Mouse (Mus musculus) retina, postnatal 7 days (tissue): Measurements from ENCODE around the gene C1ql2.

Experiments
- DNase-seq: peaks from one replicate; pipeline ENCODE4 v3.0.0-alpha.2; 2012; ENCODE audit warnings: low read depth, low spot score

C1ql2 gene

DNA sequence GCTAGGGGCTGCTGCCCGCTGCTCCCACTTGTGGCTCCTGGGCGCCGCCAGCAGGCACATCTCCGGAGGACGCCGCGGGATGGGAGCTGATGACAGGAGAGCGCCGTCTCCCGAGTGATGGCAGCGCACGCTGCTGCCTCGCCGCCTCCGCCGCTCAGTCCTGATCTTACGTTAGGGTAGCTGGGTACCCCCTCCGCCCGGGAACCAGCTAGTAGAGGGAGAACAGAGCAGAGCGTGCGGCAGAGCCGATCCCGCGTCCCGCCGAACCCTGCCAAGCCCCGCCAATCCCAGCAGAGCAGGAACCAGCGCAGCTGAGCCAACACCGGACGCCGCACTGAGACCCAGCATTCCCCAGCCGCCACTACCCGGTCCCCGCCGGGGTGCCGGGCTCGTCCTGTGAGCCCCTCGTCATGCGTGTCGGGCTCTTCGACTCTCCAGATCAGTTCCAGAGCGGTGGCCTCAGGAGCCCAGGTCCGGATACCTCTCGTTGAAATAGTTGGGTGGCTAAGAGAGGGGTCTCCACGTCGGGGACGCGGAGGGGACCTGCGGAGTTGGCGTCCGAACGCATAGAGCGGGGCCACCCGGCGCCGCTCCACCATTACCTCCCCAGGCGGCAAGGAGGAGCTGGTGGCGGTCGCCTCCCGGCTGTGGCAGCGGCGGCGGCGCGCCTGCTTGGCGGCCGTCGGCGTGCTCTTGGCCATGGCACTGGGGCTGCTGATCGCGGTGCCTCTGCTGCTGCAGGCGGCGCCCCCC, at the start of gene C1ql2:
Gene C1ql2, plus strand, starts transcription at position 164 of the 753 bp plus-strand sequence.
- no peak for DNase-seq

DNA sequence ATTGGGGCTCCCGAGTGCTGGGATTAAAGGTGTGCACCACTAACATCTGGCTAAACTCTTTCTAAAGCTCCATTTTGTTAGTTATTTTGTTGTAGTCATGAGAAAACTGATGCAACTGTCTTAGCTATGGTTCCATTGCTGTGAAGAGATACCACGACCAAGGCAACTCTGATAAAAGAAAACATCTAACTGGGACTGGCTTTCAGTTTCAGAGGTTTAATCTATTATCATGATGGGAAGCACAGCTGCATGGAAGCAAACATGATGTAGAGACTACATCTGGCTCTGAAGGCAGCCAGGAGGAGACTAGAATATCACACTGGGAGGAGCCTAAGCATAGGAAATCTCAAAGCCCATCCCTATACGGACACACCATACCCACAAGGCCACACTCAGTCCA, 48.7 kb upstream of the C1ql2 start:
- no peak for DNase-seq

DNA sequence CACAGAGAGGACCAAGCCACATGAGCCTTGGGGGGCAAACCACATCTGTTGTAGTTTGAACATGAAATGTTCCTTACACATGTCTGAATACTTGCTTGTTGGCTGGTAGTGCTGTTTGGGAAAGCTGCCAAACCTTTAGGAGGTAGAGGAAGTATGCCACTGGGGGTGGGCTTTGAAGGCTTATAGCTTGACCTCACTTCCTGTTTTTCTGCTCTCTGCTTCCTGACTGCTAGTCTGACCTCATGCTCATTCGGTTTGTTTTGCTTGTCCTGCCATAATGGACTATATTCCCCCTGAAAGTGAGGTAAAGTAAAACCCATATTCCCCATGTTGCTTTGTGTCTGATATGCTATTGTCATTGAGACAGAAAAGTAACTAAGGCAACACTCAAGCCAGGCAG, 46.6 kb upstream of the C1ql2 start:
- no peak for DNase-seq

DNA sequence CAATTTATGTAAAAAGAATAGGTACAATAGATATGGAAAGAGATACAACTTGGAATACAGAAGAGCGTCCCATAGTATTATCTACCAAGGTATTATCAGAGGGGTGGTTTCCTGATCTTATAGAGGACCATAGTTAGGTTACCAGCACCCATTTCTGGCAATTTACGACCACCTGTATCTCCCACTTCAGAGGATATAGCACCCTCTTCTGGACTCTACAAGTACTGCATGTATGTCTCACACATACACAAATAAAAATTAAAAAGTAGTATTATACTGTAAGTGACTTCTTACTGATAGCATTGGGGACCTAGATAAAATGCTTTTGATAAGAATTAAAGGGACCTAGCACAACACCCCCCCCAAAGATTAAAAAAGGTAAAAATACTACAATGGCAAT, 43.4 kb upstream of the C1ql2 start:
- DNase-seq = no peak

DNA sequence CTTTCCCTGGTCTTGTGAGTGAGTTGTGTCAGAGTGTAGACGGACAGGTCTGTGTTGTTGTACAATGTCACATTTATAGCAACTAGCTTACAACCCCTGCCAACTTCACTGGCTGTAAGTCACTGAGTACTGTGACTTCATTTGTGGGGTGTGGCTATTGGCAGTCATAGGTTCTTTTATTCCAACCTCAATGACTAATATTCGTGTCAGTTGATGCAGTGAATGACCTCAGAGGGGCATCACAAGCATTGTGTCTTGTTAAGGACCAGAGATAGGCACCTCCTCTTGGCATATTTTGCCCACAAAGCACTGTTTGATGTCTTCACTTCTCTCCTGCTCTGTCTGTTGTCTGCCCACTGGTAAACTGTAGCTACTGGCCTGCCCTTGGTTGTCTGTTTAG, 34.6 kb upstream of the C1ql2 start:
- DNase-seq = no peak

DNA sequence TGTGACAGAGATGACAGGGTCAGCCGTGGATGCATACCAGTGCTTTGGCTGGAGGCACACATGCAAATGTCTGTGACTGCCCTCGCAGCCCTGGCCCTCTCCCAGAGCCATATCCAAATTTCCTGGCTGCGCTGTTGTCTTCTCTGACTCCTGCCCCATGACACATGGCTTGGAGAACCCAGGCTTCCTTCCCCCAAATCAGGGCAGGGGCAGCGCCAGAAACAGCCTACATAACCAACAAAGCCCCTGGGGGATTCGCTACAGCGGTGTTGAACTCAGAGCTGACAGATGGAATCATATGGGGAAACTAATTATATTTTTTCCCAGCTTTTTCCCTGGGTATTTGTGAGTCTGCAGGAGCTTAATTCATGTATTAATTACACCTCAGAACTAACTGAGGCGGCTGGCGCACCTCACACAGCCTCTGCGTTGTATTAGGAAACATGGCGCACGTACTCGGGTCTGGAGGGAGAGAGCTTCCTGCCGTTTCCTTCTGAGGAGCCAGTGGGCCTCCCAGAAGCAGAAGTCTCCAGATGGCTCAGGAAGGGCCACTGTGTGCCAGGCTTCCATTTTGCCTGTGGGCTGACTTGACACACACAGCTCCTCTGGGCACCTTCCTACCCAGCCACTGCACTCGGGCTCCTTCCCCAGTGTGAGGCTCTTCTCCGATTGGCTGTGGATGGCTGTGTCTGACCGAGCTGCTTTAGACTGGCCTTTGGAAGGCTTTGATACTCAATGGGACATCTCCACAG, 18.9 kb upstream of the C1ql2 start:
- DNase-seq = no peak

DNA sequence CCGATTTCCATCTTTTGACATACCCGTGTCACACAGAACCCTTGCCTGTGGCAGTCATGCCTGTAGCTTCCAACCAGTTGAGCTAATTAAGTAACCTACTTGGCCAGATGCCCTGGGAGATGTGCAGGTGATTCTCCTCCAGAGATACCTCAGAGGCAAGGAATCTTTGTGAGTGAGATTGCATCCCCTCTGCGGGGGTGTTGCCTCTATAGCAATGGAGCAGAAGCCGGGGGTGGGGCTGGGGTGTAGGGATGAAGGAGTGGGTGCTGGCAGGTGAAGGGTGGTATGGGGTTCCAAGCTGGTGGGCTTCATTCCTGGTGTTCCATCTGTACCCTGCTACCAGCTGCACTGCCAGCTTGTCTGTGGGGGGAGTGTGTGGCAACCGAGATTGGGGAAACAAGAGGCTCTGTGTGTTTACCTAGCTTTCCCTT, 17.2 kb upstream of the C1ql2 start:
- no peak for DNase-seq

DNA sequence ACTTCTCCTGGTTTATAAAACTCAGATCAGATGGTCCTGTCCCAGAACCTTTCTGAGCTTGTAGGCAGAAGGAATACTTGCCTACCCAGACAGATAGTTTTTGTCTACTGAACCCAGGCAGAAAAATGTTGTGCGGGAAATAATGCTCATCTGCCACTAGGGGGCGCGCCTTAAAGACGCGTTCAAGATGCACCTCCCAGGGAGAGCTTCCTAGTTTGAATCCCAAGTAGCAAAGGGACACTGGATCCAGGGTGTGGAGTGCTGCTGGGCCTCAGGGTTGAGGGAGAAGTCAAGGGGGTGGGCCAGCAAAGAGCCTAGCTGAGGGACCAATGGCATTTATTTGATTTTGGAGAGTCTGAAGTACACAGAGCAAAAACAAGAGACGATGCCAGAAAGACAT, 12.7 kb upstream of the C1ql2 start:
- DNase-seq = peak; percentile 40

DNA sequence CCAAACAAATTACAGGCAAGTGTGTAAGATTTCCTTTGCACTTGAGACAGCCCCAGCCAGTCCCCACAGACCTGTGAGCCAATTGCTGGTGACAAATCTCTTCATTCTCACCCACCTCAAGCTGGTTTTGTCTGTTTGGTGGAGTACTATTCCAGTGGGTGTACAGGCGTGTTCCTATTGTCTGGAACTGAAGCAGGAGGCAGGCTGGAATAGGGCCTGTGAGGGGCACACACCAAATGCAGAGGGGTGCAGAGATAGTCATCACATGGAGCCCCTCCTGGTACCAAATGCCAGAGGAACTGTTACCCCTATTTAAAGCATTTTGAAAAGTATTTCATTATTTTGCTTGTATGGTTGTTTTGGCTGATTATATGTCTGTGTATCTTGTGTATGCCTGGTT, 12.2 kb upstream of the C1ql2 start:
- no peak for DNase-seq

DNA sequence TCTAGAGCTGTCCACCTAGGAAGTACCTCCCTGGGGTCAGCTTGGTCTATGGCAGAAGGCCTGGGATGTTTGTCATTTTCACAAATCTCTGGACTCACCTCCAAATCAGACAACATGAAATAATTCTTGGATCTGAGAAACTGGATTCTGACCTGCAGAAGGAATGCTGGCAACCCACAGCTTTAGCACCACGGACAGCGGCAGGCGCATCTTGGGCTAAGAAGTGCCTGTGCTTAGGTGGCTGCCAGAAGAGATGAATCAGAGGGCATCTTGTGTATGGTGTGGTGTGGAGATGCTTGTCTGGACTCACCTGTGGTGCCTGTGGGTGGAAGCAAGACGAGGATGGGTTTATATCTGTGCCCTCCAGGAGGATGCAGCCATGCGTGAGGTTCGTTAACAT, 8.5 kb upstream of the C1ql2 start:
- no peak for DNase-seq

DNA sequence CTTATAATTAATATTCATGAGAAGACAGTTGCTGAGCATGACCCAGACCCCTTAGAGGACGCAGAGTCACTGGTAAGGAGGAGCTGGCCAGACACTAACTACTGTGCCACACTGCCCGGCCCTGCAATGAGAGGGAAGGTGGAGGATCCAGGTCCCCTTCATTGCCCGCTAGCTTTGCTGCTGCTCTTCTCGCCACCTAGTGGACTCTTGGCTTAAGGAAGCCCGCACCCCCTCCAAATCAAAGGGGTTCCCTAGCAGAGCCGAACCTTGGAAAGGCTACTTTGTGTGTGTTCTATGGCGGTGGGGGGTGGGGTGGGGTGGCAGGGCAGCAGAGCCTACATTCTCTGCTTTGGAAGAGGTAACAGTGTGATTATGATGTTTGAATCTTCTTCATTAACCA, 2.4 kb upstream of the C1ql2 start:
- DNase-seq = no peak

DNA sequence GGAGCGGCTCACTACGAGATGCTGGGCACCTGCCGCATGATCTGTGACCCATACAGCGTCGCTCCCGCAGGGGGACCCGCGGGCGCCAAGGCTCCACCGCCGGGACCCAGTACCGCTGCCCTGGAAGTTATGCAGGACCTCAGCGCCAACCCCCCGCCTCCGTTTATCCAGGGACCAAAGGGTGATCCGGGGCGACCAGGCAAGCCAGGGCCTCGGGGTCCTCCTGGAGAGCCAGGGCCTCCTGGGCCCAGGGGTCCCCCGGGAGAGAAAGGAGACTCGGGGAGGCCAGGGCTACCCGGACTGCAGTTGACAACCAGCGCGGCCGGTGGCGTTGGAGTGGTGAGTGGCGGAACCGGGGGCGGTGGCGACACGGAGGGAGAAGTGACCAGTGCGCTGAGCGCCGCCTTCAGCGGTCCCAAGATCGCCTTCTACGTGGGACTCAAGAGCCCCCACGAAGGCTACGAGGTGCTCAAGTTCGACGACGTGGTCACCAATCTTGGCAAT, 842 bp downstream of the C1ql2 start:
- no peak for DNase-seq

DNA sequence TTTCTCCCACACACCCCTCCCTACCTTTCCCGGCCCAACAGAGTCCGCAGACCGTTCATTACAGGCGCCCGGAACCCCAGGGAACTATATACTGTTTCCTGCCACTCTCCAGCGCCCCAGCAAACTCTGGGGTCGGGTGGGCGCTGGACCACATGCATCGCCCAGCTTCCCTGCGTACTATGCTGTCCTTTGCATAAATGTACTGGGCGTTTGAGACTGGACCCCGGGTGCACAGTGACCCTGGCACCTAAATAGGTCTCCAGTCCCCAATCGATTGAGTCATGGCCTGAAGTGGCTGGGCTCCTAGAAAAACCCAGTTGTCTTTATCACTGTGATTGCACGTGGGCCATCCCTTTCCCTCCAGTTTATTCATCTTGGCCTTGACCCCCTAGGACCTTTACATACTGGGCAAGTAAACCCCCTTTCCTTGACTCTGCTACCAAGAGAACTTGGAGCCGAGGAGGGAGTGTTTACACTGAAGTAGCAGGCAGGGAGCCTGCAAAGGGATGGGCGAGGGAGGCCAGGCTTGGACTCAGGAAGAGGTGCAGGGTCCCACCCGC, 1.5 kb downstream of the C1ql2 start:
- DNase-seq = no peak

DNA sequence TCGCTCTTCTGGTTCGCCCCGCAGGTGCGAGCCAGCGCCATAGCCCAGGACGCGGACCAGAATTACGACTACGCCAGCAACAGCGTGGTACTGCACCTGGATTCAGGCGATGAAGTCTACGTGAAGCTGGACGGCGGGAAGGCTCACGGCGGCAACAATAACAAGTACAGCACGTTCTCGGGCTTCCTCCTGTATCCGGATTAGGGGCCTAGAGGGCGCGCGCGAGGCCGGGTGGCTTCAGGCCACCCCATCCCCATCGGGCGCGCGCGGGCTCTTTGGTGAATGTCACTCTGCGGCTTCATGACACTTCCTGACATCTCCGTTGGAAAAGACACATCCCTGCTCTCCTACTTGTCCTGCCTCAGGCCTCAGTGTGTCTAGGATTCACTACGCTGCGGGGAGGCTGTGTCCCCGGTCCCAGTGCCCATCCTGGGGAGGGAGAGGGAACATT, 2.0 kb downstream of the C1ql2 start:
- peak; percentile 31 for DNase-seq

DNA sequence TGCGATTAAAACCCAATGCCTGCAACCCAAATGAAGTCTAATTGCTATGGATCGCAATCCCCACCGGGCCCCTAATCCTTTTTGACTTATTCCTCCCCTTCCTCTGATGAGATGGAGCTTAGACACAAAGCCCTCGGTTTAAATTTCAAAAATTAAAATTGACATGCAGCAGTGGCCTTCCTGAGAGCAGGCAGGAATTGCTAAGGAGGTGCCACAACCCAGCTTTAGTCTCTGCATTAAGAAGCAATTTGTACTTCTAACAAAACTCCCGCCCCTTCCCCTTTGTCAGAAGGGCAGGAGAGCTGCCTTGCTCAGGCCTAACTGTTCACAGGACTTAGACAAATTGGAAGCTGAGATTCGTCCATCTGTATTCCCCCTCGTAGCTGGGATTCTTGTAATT, 4.6 kb downstream of the C1ql2 start:
- DNase-seq = no peak

DNA sequence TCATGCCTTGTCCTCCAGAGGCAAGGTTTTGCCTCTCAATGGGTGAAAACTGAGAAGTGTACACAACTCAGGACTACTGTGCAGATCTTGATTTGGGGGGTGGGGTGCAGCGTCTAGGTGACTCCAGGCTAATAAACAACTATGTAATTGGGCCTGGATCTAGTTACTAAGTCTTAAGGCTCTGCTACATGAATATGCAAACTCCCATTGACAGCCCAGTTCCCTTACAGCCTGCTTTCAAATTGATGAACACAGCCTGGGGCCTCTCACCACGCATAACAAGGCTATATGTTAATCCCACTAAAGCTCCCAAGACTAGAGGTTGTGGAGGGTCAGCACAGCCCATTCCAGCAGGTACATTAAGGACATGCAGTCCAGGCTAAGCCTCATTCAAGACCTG, 14.0 kb downstream of the C1ql2 start:
- DNase-seq = no peak

DNA sequence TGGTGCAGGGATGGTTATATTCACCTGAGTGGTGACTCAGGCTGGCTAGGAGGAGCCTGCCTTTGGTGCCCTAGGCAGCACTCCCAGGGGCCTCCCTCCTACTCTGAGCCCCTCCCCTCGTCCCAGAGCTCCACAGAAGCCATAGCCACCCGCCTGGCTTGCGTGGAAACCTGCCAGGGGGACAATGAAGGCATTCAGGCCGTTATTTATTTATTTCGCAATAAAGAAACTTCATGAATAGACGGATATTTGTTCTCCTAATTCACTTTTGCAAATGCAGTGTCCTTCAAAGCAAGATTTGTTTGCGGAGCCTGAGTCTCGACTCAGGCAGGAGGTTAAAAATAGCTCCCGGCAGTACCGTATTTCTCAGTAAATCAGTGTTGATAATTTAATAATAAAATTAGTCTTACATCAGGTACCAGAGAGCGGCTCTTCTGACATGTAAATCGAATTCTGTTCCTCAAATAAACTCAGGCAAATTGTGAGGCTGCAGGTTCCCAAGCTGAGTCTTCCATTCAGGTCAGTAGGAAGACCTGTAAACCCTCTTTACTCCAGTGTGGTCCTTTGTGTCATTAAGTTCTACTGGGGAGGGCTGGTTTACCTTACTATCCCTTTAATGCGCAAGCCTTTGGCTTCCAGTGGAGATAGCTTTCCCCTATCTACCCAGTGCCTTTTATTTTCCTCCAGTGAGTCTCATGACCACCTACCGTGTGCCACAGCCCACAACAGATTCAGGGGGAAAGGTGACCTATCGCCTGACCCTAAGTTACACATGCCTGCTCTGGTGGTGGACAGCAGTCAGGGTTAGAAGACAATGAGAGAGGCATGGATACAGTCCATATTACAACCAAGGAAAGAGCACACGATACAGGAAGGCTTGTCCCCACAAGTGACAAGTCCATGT, 17.2 kb downstream of the C1ql2 start:
- no peak for DNase-seq

DNA sequence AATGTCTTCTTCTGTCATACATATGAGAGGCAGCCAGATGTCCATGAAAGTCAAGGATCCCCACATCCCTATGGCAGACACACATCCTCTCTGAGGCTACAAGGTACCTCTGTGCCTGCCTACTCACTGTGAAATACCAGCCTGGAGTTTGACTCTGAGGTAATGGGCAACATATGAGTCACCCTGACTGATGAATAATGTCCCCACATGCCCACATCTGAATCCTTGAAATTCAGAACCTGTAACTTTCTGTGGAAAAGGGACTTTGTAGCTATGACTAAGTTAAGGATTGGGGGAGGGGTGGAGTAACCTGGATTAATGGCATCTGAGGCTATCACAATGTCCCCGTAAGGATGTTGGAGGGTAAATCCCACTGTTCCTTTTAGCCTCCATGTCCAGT, 23.3 kb downstream of the C1ql2 start:
- no peak for DNase-seq

DNA sequence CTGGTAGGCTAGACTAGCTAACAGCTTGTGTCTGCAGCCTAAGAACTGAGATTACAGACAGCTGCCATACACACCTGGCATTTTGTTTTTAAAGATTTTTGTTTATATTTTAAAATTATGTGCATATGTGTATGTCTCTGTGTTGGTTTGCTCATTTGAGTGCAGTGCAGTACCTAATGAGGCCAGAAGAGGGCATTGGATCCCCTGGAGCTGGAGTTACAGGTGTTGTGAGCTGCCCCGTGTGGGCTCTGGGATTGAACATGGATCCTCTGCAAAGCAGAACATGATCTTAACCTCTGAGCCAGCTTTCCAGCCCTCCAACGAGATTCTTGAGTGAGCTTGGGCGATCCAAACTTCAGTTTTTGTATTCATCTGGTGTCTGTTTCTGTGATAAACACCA, 27.8 kb downstream of the C1ql2 start:
- DNase-seq = no peak

DNA sequence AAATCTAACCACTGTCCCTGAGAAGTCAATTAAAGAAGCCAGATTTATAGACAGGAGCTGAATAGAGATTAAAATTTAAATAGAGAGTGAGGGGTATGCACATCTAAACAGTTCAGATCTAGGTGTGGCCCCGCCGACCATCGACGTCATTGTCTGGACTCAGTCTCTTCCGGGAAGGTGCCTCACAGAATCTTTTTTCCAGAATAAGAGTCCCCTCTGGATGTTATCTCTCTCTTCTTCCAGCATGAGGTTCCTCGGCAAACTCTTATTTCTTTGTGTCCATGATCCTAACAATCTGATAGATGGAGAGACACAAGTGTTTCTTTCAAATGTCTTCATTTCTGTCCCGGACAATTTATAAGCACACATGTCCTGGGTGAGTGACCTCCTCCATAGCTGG, 33.7 kb downstream of the C1ql2 start:
- no peak for DNase-seq

DNA sequence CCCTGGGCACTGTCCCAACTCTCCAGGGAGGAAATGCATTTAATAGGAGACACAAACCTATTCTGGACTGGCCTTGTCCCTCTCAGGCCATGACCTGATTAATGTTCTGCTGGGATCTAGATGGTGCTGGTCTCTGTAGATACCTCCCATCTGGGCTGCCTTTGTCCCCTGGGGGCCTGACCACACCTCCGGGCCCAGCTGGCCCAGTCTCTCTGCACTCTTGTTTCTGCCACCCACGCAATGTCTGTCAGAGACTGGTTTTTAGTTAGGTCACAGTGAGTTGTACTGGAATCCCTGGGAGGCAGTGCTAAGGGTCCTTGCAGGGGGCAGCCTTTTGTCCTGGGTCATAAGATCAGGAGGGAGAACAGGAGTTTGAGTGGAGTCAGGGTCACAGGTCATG, 34.5 kb downstream of the C1ql2 start:
- no peak for DNase-seq
